Mouse (Mus musculus) forebrain, embryonic 13.5 days (tissue): ENCODE measurements around the gene Nup210. TPM values are rescaled to one million over a fixed set of nuclear protein-coding genes. Genes with fewer than 3 reads are reported as not detected.

ENCODE experiments used
- ATAC-seq: fragments of 200-750 bp; cut with Nextera tagmentation; 2 replicates; pipeline ENCODE4 v1.8.0; 2017
- H3K27ac ChIP-seq: fragments of 300-500 bp; sonication (generic); 2 replicates; pipeline ENCODE4 v1.5.1; 2015; ENCODE audit warnings: inconsistent platforms, mild to moderate bottlenecking, moderate library complexity
- H3K27me3 ChIP-seq: fragments of 300-500 bp; sonication (generic); 2 replicates; pipeline ENCODE4 v1.6.1; 2015; ENCODE audit warnings: mild to moderate bottlenecking, inconsistent platforms
- H3K36me3 ChIP-seq: fragments of 300-500 bp; sonication (generic); 2 replicates; pipeline ENCODE4 v1.6.1; 2015; ENCODE audit warnings: mild to moderate bottlenecking, inconsistent platforms; ENCODE audit not compliant: poor library complexity, severe bottlenecking
- H3K4me1 ChIP-seq: fragments of 300-500 bp; sonication (generic); 2 replicates; pipeline ENCODE4 v1.6.1; 2015; ENCODE audit warnings: inconsistent platforms
- H3K4me2 ChIP-seq: fragments of 300-500 bp; sonication (generic); 2 replicates; pipeline ENCODE4 v1.6.1; 2015; ENCODE audit warnings: inconsistent platforms, mild to moderate bottlenecking, moderate library complexity
- H3K4me3 ChIP-seq: fragments of 300-500 bp; sonication (generic); 2 replicates; pipeline ENCODE4 v1.5.1; 2015; ENCODE audit warnings: mild to moderate bottlenecking, inconsistent platforms
- H3K9ac ChIP-seq: fragments of 300-500 bp; sonication (generic); 2 replicates; pipeline ENCODE4 v1.6.1; 2015; ENCODE audit warnings: mild to moderate bottlenecking, inconsistent platforms
- H3K9me3 ChIP-seq: fragments of 300-500 bp; sonication (generic); replicated peaks from 2 replicates; pipeline ENCODE4 v1.6.1; 2016; ENCODE audit warnings: inconsistent platforms
- WGBS: fragments of 180-500 bp; shearing (Covaris S2); methylation state at CpG from one replicate; pipeline ENCODE4 v1.1.7; 2015; 5-methylcytosine and 5-hydroxymethylcytosine counted together
- polyA plus RNA-seq: library from polyadenylated mRNA; unstranded; fragments of >200 nt; fragmentation: Nextera tagmentation; extraction: Ambion mirVana; gene quantifications from 2 replicates; pipeline ENCODE4 v1.2.1, GENCODE M21; 2015

The Nup210 gene
- polyA plus RNA-seq, 1 experiment from 2014 or later = 17.1 TPM

DNA sequence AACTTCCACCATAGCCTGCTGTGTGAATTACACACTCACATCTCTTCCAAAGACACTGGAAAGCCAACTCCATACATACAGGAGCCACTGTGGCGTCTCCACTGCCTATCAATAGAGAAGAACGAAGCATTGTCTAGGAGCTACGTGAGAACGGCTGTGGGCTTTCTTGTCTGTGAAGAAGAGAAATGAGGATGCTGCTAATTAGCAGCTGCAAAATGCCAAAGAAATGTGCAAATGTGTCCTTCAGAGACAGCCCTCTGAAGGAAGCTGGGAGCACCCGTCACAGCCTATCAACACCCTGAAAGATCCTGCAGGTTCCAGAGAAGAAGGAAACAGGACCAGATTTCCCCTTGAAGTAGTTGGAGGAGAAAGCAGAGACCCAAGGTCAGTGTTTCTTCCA lies 69.2 kb downstream of the Nup210 start:
- Histone ChIP-seq H3K4me3 (no peak overlapping the region), H3K27me3 (no peaks in the 10 kb centered on the region), H3K36me3 (peaks cover 59% of the 10 kb centered on the region), H3K9ac (no peak overlapping the region), H3K4me2 (no peak overlapping the region), H3K27ac (0 out of 2 replicates have a peak overlapping the region, but pooled peaks have one; percentile 32), H3K4me1 (peaks cover 8% of the 10 kb centered on the region; the same call in 1 of the 2 replicates), H3K9me3 (no peaks in the 10 kb centered on the region)
- 46% methylated on average over 5 of the region's 5 CpGs for WGBS
- ATAC-seq = no peak

GRCm38 (mm10) chr6:91046184-91046583 lies 70.4 kb downstream of the Nup210 start:
- H3K27me3 ChIP-seq = no peaks in the 10 kb centered on the region
- no peak overlapping the region for H3K4me2 ChIP-seq
- H3K9me3 ChIP-seq = no peaks in the 10 kb centered on the region
- ATAC-seq = no peak
- 71% methylated on average over 5 of the region's 5 CpGs for WGBS
- peaks cover 61% of the 10 kb centered on the region for H3K36me3 ChIP-seq
- no peak overlapping the region for H3K9ac ChIP-seq
- H3K27ac ChIP-seq = no peak overlapping the region; the same call in 1 of the 2 replicates
- peaks cover 8% of the 10 kb centered on the region; the same call in 1 of the 2 replicates for H3K4me1 ChIP-seq
- H3K4me3 ChIP-seq = no peak overlapping the region

GRCm38 (mm10) chr6:91044628-91045331 lies 71.8 kb downstream of the Nup210 start:
- no peaks in the 10 kb centered on the region for H3K9me3 ChIP-seq
- no peak overlapping the region for H3K4me3 ChIP-seq
- H3K27ac ChIP-seq = no peak overlapping the region
- H3K4me1 ChIP-seq = peaks cover 8% of the 10 kb centered on the region; the same call in 1 of the 2 replicates
- no peak overlapping the region for H3K4me2 ChIP-seq
- ATAC-seq = no peak
- H3K27me3 ChIP-seq = no peaks in the 10 kb centered on the region
- H3K9ac ChIP-seq = no peak overlapping the region
- WGBS = 67% methylated on average over 6 of the region's 6 CpGs
- H3K36me3 ChIP-seq = peaks cover 69% of the 10 kb centered on the region

DNA sequence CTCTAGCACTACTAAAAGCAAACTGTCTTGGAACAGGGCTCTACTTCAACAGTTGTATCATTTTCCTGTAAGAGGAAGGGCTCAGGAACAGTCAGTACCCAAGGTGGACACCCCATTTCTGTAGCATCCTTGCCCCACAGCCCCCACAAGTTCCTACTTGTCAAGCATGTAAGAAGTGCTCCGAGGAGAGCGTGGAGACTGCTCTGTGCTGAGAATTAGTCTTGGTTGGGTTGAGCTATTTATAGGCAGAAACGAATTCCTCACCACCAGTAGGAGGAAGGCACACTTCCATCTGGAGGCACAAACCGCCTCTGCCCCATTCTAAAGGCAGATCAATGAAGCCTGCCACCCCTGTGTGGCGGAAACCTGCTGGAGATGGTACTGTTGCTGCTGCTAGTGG lies 75.3 kb downstream of the Nup210 start:
- 54% methylated on average over 5 of the region's 5 CpGs for WGBS
- Histone ChIP-seq H3K27ac (no peak overlapping the region), H3K4me2 (no peak overlapping the region), H3K4me1 (no peaks in the 10 kb centered on the region; the same call in 1 of the 2 replicates), H3K36me3 (peaks cover 80% of the 10 kb centered on the region), H3K27me3 (no peaks in the 10 kb centered on the region), H3K9me3 (no peaks in the 10 kb centered on the region), H3K4me3 (no peak overlapping the region), H3K9ac (no peak overlapping the region)
- no peak for ATAC-seq

- no peak overlapping the region for H3K27ac ChIP-seq
- 93% methylated on average over 5 of the region's 5 CpGs for WGBS
Observed at GRCm38 (mm10) chr6:91028256-91028655, 88.4 kb downstream of the Nup210 start.

DNA sequence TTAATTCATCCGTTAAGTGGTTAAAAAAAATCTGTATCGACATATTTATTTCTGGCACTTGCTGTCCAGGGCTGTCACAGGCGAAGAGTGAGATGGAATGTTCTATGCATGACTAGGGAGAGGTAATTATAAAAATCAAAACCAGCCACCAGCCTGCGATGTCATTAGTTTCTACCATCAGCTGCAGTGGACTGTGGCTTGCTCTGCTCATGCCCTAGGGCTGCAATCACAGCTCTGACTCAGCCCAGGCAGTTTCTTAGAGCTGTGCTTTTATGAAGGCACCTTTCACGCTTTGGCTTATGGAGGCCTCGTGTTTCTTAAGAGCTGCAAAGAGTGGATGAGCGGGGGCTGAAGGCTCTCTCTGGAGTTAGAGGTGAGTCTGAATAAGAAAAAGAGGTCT lies 95.8 kb downstream of the Nup210 start:
- no peak overlapping the region for H3K9ac ChIP-seq
- no peak overlapping the region for H3K4me2 ChIP-seq
- no peak overlapping the region for H3K4me3 ChIP-seq
- no peaks in the 10 kb centered on the region for H3K27me3 ChIP-seq
- no peak for ATAC-seq
- H3K27ac ChIP-seq = no peak overlapping the region
- no peaks in the 10 kb centered on the region for H3K4me1 ChIP-seq
- H3K36me3 ChIP-seq = peaks cover 59% of the 10 kb centered on the region
- WGBS = 79% methylated on average over 7 of the region's 7 CpGs
- H3K9me3 ChIP-seq = no peaks in the 10 kb centered on the region

More at GRCm38 (mm10) chr6:91028256-91028655, 88.4 kb downstream of the Nup210 start:
- Histone ChIP-seq H3K4me1 (no peaks in the 10 kb centered on the region), H3K4me3 (no peak overlapping the region), H3K9ac (no peak overlapping the region), H3K4me2 (no peak overlapping the region), H3K36me3 (peaks cover 68% of the 10 kb centered on the region), H3K9me3 (no peaks in the 10 kb centered on the region), H3K27me3 (no peaks in the 10 kb centered on the region)
- ATAC-seq = no peak

- Histone ChIP-seq H3K9ac (no peak overlapping the region), H3K36me3 (peaks cover 70% of the 10 kb centered on the region), H3K27me3 (no peaks in the 10 kb centered on the region), H3K4me1 (no peaks in the 10 kb centered on the region), H3K9me3 (no peaks in the 10 kb centered on the region), H3K4me2 (no peak overlapping the region), H3K27ac (no peak overlapping the region), H3K4me3 (no peak overlapping the region)
- no peak for ATAC-seq
- WGBS = 85% methylated on average over 7 of the region's 7 CpGs
Observed at GRCm38 (mm10) chr6:91016600-91017230, 99.9 kb downstream of the Nup210 start.

DNA sequence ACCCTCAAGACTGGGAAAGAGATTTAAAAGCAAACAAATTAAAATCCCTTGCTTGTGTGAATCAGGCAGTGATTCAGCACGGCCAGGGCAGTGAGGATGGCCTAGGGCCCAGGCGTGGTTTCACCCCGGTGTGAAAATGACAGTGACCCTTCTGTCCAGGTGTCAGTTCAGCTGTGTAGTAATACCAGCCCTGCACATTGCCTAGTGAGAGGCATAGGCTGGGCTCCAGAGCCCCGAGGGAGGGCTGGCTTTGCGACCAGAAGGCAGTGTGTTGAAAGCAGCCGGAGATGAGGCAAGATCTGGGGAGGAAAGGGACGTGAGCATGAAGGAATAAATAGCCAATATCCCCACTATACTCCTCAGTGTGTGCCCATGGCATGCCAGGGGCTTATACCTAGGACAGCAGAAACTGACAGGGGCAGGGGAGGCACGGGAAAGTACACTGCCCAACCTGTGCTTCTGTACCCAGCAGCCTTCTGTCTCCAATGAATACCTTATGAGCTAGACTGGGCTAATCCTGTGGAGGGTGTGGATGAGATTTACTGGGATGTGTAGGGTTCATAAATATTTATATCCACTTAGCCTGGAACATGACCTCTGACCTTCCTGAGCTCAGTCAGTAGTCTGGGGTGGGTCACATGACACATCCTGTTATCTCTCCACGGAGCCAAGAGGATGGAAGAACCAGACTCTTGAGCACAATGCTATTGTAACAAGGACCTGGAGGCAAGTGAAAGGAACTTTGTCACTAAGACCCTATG lies 102.3 kb downstream of the Nup210 start:
- WGBS = 80% methylated on average over 9 of the region's 9 CpGs
- Histone ChIP-seq H3K4me1 (no peaks in the 10 kb centered on the region), H3K27me3 (no peaks in the 10 kb centered on the region), H3K9ac (no peak overlapping the region), H3K27ac (no peak overlapping the region), H3K36me3 (peaks cover 51% of the 10 kb centered on the region), H3K4me2 (no peak overlapping the region), H3K4me3 (no peak overlapping the region), H3K9me3 (no peaks in the 10 kb centered on the region)
- no peak for ATAC-seq

DNA sequence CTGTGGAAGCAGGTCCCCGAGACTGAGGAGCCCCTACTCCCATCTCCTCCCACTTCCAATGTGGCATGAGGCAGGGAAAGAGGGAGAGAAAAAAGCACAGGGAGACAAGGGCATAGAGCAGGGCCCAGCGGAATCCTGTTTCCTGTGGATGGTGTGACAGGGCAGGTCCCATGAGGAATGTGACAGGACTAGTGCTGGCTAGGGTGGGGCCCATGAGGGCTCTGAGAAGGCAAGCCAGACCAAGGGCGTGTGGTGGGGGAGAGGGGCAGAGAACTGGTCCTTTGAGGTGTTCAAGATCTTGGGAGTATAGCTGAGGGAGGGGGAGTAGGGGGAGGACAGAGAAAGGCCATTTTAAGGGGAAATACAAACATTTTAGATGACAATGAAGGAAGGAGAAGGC lies 104.2 kb downstream of the Nup210 start:
- WGBS = 85% methylated on average over 3 of the region's 3 CpGs
- Histone ChIP-seq H3K9me3 (no peaks in the 10 kb centered on the region), H3K4me3 (no peak overlapping the region), H3K4me1 (no peaks in the 10 kb centered on the region), H3K4me2 (no peak overlapping the region), H3K27me3 (no peaks in the 10 kb centered on the region), H3K9ac (no peak overlapping the region), H3K27ac (no peak overlapping the region), H3K36me3 (peaks cover 44% of the 10 kb centered on the region)
- no peak for ATAC-seq

DNA sequence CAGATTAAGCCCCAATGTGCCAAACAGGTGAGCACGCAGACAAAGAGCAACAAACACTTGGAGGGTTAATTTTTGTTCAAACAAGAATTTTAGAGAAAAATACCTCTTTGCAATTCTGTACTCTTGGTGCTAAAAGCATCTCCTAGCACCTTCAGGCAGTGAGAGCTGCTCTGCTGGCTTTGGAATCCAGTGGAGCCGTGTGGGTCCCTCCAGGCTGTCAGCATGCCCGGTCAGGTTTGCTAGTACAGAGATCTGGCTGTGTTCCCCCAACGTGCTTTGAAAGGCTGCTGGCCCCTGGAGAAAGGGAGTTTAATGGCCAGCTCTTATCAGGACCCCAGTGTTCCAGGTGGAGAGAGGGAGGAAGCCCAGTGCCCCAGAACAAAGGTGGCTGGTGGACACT lies 105.1 kb downstream of the Nup210 start:
- Histone ChIP-seq H3K4me2 (no peak overlapping the region), H3K9ac (no peak overlapping the region), H3K4me3 (no peak overlapping the region), H3K27me3 (no peaks in the 10 kb centered on the region), H3K9me3 (no peaks in the 10 kb centered on the region), H3K36me3 (peaks cover 36% of the 10 kb centered on the region), H3K4me1 (no peaks in the 10 kb centered on the region), H3K27ac (no peak overlapping the region)
- ATAC-seq = no peak
- WGBS = 87% methylated on average over 4 of the region's 4 CpGs

GRCm38 (mm10) chr6:91008284-91008830 lies 108.3 kb downstream of the Nup210 start:
- Histone ChIP-seq H3K27me3 (no peaks in the 10 kb centered on the region), H3K4me1 (no peaks in the 10 kb centered on the region), H3K36me3 (peaks cover 8% of the 10 kb centered on the region), H3K4me2 (no peak overlapping the region), H3K27ac (no peak overlapping the region), H3K4me3 (no peak overlapping the region), H3K9ac (no peak overlapping the region), H3K9me3 (no peaks in the 10 kb centered on the region)
- no peak for ATAC-seq
- 89% methylated on average over 3 of the region's 3 CpGs for WGBS

DNA sequence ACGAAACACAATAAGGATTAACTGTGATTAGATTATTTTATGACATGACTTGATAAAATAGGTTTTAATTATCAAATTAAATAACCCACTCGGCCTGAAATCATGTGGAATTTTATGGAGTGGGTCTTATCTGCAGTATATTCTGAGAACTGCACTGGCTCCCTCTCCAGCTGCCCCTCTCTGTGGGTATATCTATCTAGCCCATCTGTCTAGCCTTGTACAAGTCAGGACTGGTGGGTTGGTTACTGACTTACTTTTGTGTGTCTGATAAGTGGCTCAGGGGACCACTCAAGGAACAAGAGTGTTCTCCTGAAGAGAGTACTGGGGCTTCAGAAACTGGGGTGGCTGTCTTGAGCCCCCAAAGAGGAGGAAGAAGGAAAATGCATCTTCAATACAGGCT lies 109.4 kb downstream of the Nup210 start:
- Histone ChIP-seq H3K9me3 (no peaks in the 10 kb centered on the region), H3K27ac (no peak overlapping the region), H3K27me3 (no peaks in the 10 kb centered on the region), H3K4me2 (no peak overlapping the region), H3K4me1 (no peaks in the 10 kb centered on the region), H3K9ac (no peak overlapping the region), H3K36me3 (no peaks in the 10 kb centered on the region), H3K4me3 (no peak overlapping the region)
- ATAC-seq = no peak
- 71% methylated on average over 2 of the region's 2 CpGs for WGBS
